Mouse (Mus musculus): ENCODE data around the gene Nrxn3. TPM values are rescaled to one million over a fixed set of nuclear protein-coding genes. Genes with fewer than 3 reads are reported as not detected.

The Nrxn3 gene
- polyA plus RNA-seq, 1 experiment, result 3.0 TPM

- no peak for TF ChIP-seq REST (IDR thresholded peaks at IDR 0.05; ENCODE audit: insufficient read depth, insufficient read length)
- TF ChIP-seq TCF12 (IDR thresholded peaks at IDR 0.05; ENCODE audit: insufficient read depth, poor library complexity, severe bottlenecking), result no peak
- TF ChIP-seq TCF3 (IDR thresholded peaks at IDR 0.05; ENCODE audit: insufficient read length, low read depth), result no peak
- TF ChIP-seq MAX (IDR thresholded peaks at IDR 0.05; ENCODE audit: low read depth), result no peak
- no peak for TF ChIP-seq MYOD1 (IDR thresholded peaks at IDR 0.05; ENCODE audit: control insufficient read depth in 1 of 3, insufficient read length in 2 of 3, low read depth in 2 of 3)
- no peak for TF ChIP-seq MYOG (IDR thresholded peaks at IDR 0.05; ENCODE audit: control insufficient read depth in 1 of 3, insufficient read depth in 1 of 3, insufficient read length in 2 of 3, low read depth in 2 of 3)
- Histone ChIP-seq H3K36me3 (ENCODE audit: control insufficient read depth, insufficient read depth) (no peaks in the 10 kb centered on the region), H3K4me3 (no peak overlapping the region)
Observed at GRCm38 (mm10) chr12:89073167-89073743, 350.6 kb downstream of the Nrxn3 start.

GRCm38 (mm10) chr12:89074551-89075295 is 352.0 kb downstream of the Nrxn3 start:
- Histone ChIP-seq H3K4me3 (no peak overlapping the region), H3ac (ENCODE audit: control insufficient read depth, insufficient read length) (no peak overlapping the region), H3K27me3 (ENCODE audit: control insufficient read depth, insufficient read depth, insufficient read length) (no peaks in the 10 kb centered on the region), H3K4me2 (ENCODE audit: low read depth) (no peak overlapping the region), H3K36me3 (ENCODE audit: control insufficient read depth, insufficient read depth) (no peaks in the 10 kb centered on the region), H3K79me2 (ENCODE audit: control insufficient read depth, insufficient read depth) (no peaks in the 10 kb centered on the region)
- TF ChIP-seq TCF3 (IDR thresholded peaks at IDR 0.05; ENCODE audit: insufficient read length, low read depth) (no peak), TCF12 (IDR thresholded peaks at IDR 0.05; ENCODE audit: insufficient read depth, poor library complexity, severe bottlenecking) (no peak), CEBPB (IDR thresholded peaks at IDR 0.05; ENCODE audit: insufficient read depth, poor library complexity, severe bottlenecking) (no peak), MAX (IDR thresholded peaks at IDR 0.05; ENCODE audit: low read depth) (no peak), USF1 (IDR thresholded peaks at IDR 0.05; ENCODE audit: low read depth) (no peak), POLR2AphosphoS2 (IDR thresholded peaks at IDR 0.05; ENCODE audit: insufficient read length, low read depth) (no peak), SRF (IDR thresholded peaks at IDR 0.05; ENCODE audit: control insufficient read depth, insufficient read length, low read depth) (no peak), REST (IDR thresholded peaks at IDR 0.05; ENCODE audit: insufficient read depth, insufficient read length) (no peak)

More at GRCm38 (mm10) chr12:89073167-89073743, 350.6 kb downstream of the Nrxn3 start:
- Histone ChIP-seq H3K79me2 (ENCODE audit: control insufficient read depth, insufficient read depth) (no peaks in the 10 kb centered on the region), H3K27me3 (ENCODE audit: control insufficient read depth, insufficient read depth, insufficient read length) (no peaks in the 10 kb centered on the region), H3ac (ENCODE audit: control insufficient read depth, insufficient read length) (no peak overlapping the region), H3K4me2 (ENCODE audit: low read depth) (no peak overlapping the region)

GRCm38 (mm10) chr12:89093806-89094479 is 371.3 kb downstream of the Nrxn3 start:
- Histone ChIP-seq H3ac (ENCODE audit: control insufficient read depth, insufficient read length) (no peak overlapping the region), H3K79me2 (ENCODE audit: control insufficient read depth, insufficient read depth) (no peaks in the 10 kb centered on the region), H3K27me3 (ENCODE audit: control insufficient read depth, insufficient read depth, insufficient read length) (no peaks in the 10 kb centered on the region), H3K36me3 (ENCODE audit: control insufficient read depth, insufficient read depth) (no peaks in the 10 kb centered on the region), H3K4me3 (no peak overlapping the region), H3K4me2 (ENCODE audit: low read depth) (no peak overlapping the region)
- TF ChIP-seq SRF (IDR thresholded peaks at IDR 0.05; ENCODE audit: control insufficient read depth, insufficient read length, low read depth) (no peak), POLR2A (IDR thresholded peaks at IDR 0.05; ENCODE audit: insufficient read length, low read depth) (no peak), E2F4 (IDR thresholded peaks at IDR 0.05; ENCODE audit: insufficient read depth) (no peak), USF1 (IDR thresholded peaks at IDR 0.05; ENCODE audit: low read depth) (no peak), REST (IDR thresholded peaks at IDR 0.05; ENCODE audit: insufficient read depth, insufficient read length) (no peak), CEBPB (IDR thresholded peaks at IDR 0.05; ENCODE audit: insufficient read depth, poor library complexity, severe bottlenecking) (no peak), MAX (IDR thresholded peaks at IDR 0.05; ENCODE audit: low read depth) (no peak), MYOG (IDR thresholded peaks at IDR 0.05; ENCODE audit: control insufficient read depth in 1 of 3, insufficient read depth in 1 of 3, insufficient read length in 2 of 3, low read depth in 2 of 3) (no peak), POLR2AphosphoS2 (IDR thresholded peaks at IDR 0.05; ENCODE audit: insufficient read length, low read depth) (no peak), TCF12 (IDR thresholded peaks at IDR 0.05; ENCODE audit: insufficient read depth, poor library complexity, severe bottlenecking) (no peak), MYOD1 (IDR thresholded peaks at IDR 0.05; ENCODE audit: control insufficient read depth in 1 of 3, insufficient read length in 2 of 3, low read depth in 2 of 3) (no peak), TCF3 (IDR thresholded peaks at IDR 0.05; ENCODE audit: insufficient read length, low read depth) (no peak)

- Histone ChIP-seq H3K4me3 (no peak overlapping the region), H3K36me3 (ENCODE audit: control insufficient read depth, insufficient read depth) (no peaks in the 10 kb centered on the region), H3K79me2 (ENCODE audit: control insufficient read depth, insufficient read depth) (no peaks in the 10 kb centered on the region), H3K4me2 (ENCODE audit: low read depth) (no peak overlapping the region), H3K27me3 (ENCODE audit: control insufficient read depth, insufficient read depth, insufficient read length) (no peaks in the 10 kb centered on the region), H3ac (ENCODE audit: control insufficient read depth, insufficient read length) (no peak overlapping the region)
- TF ChIP-seq MYOD1 (IDR thresholded peaks at IDR 0.05; ENCODE audit: control insufficient read depth in 1 of 3, insufficient read length in 2 of 3, low read depth in 2 of 3) (no peak), SRF (IDR thresholded peaks at IDR 0.05; ENCODE audit: control insufficient read depth, insufficient read length, low read depth) (no peak), TCF12 (IDR thresholded peaks at IDR 0.05; ENCODE audit: insufficient read depth, poor library complexity, severe bottlenecking) (no peak), MAX (IDR thresholded peaks at IDR 0.05; ENCODE audit: low read depth) (no peak), POLR2AphosphoS2 (IDR thresholded peaks at IDR 0.05; ENCODE audit: insufficient read length, low read depth) (no peak), REST (IDR thresholded peaks at IDR 0.05; ENCODE audit: insufficient read depth, insufficient read length) (no peak), MYOG (IDR thresholded peaks at IDR 0.05; ENCODE audit: control insufficient read depth in 1 of 3, insufficient read depth in 1 of 3, insufficient read length in 2 of 3, low read depth in 2 of 3) (no peak), TCF3 (IDR thresholded peaks at IDR 0.05; ENCODE audit: insufficient read length, low read depth) (no peak), POLR2A (IDR thresholded peaks at IDR 0.05; ENCODE audit: insufficient read length, low read depth) (no peak), CEBPB (IDR thresholded peaks at IDR 0.05; ENCODE audit: insufficient read depth, poor library complexity, severe bottlenecking) (no peak), E2F4 (IDR thresholded peaks at IDR 0.05; ENCODE audit: insufficient read depth) (no peak), USF1 (IDR thresholded peaks at IDR 0.05; ENCODE audit: low read depth) (no peak)
Observed at GRCm38 (mm10) chr12:89097561-89097960, 374.9 kb downstream of the Nrxn3 start.
